Mouse (Mus musculus) thymus, postnatal 25 days (tissue): ENCODE results near the gene Smim23.
A peak's percentile ranks its signal among the peaks of the same experiment; 100 is the strongest.

Experiments used
- DNase-seq: peaks from one replicate; pipeline ENCODE4 v3.0.0; 2022

Gene Smim23

DNA sequence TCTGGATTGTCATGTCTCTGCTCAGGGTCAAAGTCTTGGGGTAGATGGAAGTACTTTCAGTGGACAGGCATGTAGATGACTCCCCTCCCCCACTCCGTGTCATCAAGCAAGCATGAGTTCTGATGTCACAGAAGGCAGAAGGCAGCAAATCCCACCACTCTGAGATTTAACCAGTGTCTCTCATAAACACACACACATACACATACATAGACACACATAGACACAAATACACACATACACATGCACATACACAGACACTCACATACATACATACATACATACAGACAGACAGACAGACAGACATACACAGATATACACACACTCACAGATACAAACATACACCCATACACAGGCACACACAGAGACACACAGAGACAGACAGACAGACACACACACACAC, at the start of gene Smim23:
TSS of gene Smim23 (minus strand) at position 101 of the 400 bp plus-strand sequence.
- no peak for DNase-seq

DNA sequence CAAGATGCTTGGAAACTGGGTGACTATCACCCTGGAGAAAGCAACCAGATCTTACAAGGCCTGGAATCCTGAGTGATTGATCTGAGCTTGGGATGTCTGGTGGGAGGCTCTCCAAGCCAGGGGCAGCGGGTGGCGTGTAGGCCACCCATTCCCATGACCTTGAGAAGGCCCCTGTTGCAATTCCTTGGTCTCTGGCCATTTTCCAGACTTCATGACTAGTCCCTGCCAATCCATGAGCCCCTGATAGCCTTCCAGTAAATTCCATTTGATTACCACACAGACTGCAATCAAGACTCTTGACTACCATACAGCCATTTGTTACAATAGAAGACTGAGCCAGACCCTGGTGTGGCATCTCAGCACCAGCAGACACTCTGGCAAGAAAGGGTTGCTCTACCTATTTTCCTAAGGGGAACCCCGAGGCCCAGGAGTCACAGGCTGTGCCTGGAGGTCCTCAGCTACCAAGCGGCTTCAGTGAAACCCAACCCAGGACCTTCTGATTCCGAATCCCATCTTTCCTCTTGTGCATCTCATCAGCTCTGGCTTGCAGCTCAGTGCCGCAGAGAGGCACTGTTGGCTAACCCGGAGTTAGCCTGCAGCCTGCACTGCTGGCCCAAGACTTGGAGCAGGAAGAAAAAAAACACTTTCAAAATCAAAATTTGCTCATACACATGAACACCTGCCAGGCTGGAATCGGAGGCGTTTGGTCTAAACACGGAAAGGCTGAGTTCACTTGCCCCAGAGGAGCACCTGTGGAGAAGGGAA, 44.4 kb upstream of the Smim23 start:
- no peak for DNase-seq

DNA sequence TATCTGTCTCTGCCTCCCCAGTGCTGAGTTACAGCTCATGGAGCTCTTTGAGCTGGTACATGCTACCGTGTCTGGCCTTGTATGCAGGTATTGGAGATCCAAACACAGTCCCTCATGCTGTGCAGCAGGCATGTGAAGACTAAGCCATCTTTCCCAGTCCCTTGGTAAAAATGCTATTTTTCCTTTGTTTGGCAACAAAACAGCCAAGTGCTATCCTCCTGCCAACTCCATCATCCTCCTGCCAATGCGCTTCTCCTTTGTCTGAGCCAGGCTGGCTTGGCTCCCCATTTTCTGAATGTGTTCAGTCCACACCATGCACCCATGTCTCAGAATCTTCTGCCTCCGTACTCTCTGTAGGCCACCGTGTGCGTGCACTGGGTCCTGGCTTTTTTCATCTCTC, 40.2 kb upstream of the Smim23 start:
- DNase-seq = no peak

DNA sequence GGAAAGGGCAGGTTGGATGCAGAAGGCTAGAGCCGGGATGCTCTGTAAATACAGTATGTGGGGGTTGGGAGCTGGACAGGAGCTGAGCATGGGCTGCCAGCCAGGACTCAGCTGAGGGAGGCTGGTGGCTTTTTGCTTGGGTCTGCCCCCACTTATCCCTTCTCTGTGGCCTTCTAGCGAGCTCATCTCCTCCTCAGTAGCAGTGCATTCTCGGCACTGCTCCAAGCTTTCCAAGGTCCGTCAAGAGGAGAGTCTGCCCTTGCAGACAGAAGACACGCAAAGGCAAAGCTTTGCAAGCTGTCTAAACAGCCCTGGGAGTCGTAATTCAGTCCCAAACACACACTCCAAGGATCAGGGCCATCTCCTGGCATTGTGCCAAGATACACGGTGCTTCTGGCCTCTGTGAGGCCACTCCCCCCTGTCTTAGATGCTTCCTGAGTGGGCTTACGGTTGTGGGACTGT, 33.0 kb upstream of the Smim23 start:
- DNase-seq = no peak

DNA sequence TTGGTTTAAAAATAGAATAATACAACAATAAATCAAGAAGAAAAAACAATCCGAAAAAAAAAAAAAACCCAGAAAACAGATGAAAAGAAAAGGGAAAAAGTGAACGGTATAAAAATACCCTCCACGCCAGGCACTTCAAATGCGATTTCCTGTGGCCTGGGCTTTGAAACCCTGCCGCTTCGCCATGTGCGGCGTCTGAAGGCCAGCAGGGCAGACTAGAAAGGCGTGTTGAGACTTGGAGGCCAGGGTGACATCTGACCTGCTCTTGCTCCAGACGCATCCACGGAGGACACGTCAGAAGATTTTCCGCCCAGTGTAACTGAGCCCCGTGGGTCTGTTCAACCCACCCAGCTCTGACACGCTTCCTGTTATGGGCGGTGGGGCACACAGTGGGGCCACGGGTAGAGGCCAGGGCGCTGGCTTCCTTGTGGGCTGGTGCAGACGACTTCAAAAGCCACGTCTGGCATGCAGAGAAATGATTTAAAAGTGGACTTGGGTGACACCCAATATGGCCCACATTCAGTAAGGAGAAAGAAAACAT, 22.3 kb upstream of the Smim23 start:
- no peak for DNase-seq

DNA sequence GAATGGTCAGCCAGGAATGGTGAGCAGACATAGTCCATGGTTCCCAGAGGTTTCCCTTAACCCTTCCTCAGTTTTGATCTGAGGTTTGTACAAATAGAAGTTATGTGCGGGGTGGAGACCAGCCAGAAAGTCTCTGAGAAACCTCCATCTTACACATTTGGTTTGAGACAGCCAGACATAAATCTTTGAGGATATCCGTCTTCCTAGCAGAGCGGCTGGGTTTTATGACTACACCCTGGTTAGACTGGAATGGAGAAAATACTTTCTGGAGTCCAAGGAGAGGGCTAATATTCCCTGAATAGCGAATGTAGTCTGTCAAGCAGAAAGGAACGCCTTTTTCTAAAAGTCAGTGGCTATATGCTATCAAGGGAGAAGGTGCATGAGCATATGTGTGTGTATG, 16.8 kb upstream of the Smim23 start:
- no peak for DNase-seq

DNA sequence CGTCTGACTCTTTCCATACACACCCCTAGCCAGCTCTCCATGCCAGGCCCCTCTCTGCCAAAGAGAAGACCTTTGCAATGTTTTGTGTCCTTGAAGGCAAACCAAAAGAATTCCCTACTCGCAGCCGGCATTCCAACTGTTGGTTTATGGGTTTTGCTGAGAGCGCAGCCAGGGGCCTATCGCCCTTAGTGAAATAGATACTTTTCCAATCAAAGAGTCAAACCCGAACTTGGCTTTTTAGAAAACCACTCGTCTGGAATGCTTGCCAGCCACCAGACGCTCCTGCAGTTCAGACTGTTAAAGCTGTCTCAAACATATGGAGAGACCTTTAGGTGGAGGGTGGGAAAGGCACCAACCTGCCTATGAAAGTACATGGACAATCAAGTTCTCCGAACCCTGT, 15.9 kb upstream of the Smim23 start:
- DNase-seq = no peak

DNA sequence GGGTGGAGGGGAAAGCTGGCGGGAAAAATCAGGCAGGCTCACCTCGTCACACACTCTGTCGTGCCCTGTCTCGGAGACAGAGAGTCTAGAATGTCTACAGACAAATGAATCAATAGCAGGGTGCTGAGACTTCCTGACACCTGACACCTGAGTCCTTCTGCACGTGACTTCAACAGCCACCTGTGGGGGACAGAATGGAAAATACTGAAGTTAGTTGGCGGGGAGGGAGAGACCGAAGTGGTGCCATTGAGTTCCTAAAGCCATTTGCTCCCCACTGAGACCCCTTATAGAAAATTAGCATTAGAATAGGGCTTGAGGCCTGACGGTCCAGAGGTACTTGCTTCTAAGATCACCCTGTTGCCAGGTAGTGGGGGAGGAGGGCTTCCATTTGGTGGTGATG, 10.6 kb upstream of the Smim23 start:
- no peak for DNase-seq

DNA sequence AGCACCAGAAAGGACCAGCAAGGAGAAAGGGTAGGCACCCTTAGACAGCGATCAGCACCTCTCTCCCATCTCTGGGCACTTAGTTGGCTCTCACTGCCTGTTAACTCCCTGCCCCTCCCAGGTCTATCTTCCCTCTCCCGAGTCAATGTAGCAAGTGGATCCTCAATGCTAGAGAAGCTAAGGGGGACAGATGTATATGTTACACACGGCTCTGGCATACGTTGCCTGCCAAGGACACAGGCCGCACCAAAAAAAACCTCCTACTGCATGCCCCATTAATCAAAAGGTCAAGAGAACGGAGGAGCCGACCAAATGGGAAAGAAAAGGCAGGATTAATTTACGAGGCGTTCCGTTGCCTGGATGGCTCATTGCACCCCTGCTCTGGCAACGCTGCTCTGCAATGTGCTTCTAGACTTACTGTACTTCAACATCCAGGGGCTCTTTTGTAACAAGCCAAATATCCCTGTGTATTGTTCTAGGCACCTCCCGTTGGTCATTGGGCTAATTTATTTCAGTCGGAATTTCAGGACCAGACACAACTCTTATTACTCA, 10.0 kb upstream of the Smim23 start:
- DNase-seq = no peak

DNA sequence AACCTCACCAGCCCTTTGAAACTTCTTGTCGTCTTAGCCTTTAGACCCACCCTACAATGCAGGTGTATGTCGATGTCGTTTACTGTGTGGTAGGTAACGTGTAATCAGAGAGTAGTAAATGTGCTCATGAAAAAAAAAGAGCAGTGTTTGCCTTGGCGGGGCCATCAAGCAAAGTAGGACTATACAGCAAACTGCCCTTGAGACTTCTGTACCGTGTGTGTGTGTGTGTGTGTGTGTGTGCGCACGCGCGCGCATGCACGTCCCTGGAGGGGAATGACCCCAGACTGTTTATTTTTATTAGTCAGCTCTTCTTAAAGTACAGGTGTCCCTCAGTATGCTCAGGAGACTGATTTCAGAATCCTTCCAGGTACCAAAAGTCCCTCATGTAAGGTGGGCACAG, 6.8 kb downstream of the Smim23 start:
- no peak for DNase-seq

DNA sequence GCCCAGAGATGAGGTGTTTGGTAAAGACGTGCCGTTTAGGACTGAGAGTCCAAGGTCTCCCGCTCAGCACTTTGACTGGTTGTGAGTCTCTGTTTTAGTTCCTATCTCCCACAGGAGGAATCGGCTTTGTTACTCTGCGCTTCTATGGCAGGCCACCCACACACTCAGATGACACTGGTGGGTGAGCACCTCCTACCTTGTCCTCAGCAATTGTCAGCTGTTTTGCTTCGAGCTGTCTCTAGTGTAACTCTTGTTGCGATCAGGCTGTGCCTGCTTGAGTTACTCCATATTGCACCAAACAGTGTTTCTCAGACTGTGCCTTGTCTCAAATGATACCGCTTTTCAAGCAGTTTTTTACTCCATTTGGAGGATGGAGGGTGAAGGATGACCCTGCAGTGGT, 10.1 kb downstream of the Smim23 start:
- DNase-seq = no peak

DNA sequence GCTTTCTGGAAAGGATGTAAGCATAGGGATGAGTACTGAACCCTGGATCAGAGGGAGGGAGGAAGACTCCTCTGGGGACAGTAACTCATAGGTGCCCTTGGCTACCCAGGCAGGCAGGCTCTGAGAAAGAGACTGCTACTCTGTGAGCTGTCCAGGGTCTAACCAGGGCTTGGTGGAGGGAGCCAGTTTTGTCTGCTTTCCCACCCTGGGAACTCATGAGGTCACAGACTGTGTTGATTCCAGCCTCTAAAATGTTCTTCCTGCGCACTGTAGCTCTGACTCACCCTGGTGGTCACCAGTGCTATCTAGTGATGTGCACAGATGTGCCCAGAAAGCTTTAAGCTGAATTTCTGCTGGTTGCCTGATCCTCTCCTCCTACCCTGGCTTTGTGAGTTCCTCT, 15.3 kb downstream of the Smim23 start:
- no peak for DNase-seq

DNA sequence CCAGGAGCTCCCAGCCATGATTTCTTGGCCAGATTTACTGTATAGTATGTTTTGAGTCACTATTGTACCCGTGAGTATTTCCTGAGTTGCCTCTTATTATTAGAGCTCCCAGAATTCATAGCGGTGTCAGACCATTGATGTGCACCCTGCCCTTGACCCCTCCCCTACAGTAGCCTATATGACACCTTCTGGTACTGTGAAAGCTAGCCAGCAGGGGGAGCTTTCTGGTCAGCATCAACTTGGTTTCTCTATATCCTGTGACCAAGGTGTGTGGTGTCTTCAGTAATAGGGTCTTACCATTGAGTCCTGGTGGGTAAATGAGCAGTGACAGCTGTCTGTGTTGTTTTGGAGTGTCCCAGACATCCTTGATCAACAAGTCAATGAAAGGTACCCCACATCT, 18.4 kb downstream of the Smim23 start:
- DNase-seq = peak; percentile 32

DNA sequence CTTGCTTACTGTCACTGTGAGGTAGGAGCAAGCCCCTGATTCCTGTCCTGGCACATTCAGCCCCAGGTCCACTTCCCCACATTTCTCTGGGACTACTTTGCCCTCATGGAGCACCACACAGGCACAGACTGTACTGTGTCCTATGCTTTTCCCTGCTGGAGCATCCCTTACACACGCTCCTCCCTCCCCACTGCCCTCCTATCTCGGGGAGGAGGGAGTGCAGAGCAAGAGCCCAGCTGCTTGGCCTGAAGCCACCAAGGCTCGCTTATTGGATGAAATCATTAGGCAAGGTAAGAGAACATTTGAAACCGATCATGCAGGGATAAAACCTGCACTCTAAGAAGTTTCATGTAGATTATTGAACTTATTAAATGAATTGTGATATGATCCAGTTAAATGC, 20.7 kb downstream of the Smim23 start:
- DNase-seq = no peak

DNA sequence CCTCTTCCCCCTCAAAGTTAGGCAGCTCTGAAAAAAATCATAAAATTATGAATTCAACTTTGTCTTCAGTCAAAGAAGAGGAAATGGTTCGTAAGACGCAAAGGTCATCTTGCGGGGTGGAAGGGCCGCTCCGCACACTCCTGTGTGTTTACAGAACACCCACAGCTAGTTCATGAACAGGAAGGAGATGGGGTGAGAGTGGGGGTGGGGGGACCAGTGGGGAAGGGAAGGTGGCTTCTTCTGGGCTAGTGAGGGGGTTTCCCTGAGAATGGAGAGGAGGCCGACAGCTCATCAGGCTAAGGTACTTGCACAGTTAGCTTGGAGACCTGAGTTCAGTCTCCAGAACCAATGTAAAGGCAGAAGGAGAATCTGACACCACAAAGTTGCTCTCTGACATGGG, 22.7 kb downstream of the Smim23 start:
- DNase-seq = no peak

DNA sequence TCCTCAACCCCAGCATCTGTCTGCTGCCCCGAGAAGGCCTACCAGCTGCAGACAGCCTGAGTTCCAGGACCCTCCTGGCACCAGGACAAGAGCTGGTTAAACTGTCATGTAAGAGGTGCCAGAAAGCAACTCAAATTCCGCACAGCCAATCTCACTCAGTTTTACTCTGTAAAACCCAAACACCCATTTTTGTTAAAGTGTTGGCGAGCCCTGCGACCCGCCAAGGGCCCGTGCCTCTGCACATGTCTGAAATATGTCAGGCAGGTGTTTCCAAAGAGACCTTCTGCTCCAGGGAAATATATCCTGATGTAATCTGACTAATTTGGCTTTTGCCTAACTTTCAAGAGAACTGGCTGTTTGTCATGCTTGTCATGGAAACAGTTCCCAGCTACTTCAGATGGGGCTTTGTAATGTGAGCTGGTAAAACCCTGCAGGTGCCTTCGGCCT, 23.5 kb downstream of the Smim23 start:
- DNase-seq = no peak

DNA sequence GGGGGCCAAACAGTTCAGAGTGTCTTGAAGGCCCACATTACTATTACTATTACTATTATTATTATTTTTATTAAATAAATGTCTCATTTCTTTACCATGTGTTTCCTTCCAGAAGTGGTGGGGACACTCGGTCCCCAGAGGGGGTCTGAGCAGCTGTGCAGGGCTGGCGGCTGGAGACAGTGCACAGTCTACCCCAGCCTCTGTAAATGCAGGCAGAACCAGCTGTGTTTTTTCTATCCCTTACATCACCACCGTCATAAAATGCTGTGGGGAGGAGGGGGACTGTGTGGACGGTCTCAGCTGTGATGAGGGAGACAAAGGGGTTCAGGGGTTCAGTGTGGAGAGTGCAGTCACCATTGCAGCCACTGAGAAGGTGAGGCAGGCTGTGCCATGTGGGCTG, 26.0 kb downstream of the Smim23 start:
- no peak for DNase-seq

DNA sequence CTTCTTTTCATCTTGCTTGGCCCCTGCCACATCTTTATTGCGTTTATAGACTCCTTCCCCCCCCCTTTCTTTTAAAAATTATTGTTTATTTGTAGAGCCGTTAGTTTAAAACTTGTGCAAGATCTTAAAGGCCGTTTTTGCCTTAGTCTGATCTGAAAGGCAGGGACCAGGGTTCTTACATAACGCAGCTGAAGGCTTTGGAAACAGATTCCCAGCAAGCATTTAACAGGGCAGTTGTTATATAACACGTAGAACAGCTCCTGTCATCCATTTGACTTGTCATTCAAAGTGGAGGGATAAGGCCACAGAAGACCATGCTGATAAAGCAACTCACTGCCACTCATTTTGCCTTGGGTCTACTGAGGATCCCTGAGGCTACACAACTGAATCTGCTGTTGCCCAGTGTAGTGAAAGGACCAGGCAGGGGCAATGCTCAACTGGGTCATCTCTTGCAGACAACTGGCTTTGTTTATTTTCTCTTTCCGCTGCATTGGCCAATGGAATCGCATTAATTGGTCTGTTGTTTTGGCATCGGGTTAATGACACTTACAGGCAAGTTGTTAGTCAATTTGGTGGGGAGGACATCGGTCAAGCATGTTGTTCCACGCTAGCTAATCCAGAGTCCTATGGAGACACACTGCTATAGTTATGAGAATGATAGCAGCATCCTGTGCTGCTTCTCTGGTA, 29.5 kb downstream of the Smim23 start:
- DNase-seq = no peak

DNA sequence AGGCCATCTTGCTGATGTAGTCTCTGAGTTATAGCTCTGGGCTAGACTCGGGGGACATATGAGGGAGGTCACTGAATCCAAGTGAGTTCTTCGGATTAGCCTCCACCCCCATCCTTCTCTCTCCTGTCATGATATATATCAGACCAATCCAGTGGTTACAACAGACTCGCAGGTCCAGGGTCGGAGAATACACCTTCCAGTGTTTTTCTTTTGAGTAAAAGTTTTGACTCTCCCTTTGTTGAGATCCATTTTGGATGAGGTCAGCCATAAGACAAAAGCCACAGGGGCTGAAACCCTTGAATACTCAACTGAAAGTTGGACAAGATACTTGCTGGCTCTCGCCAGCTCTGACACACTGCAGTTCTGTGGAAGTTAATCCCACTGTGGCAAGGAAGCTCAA, 38.2 kb downstream of the Smim23 start:
- no peak for DNase-seq

DNA sequence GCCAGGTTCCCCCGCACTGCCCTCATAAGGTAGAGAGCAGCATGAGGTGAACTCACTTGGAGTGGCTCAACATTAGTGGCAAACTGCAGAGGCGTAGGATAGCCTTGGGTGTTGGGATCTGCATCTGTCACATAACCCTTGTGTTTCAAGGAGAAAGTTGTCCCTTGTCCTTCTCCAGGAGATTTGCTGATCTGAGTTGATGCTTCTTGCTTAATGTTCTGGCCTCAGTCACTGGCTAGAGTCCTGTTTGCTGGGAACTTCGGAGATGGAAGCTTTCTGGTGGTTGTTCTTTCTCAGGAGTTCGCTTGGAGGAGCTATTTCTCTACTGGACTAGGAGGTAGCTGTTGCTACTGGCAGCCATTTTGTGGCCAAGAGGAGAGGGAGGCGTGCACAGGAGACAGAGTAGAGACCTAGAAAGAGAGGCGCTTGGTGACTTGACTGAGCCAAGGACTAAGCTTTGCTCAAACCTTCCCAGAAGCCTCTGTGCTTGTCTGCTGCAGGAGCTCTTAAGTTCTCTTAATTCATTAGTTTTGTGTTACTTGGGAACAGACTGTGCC, 38.7 kb downstream of the Smim23 start:
- no peak for DNase-seq

DNA sequence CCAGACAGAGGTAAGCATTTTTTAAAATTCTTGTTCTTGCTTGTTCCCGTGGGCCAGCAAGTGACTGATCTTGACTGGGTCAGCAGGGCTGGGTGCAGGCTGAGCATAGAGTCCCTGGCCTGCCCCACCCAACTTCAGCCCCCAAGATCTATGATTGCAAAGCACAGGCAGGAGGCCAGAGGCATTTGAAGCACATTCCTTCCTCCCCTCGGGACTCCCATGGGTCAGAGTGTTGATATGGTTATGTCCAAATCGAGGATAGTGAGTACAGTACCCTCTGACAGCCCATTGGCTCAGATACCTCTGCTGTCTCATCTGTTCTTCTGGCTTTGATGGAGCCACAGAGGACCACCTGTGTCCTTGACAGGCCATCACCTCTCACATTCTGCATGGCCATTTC, 41.7 kb downstream of the Smim23 start:
- no peak for DNase-seq

DNA sequence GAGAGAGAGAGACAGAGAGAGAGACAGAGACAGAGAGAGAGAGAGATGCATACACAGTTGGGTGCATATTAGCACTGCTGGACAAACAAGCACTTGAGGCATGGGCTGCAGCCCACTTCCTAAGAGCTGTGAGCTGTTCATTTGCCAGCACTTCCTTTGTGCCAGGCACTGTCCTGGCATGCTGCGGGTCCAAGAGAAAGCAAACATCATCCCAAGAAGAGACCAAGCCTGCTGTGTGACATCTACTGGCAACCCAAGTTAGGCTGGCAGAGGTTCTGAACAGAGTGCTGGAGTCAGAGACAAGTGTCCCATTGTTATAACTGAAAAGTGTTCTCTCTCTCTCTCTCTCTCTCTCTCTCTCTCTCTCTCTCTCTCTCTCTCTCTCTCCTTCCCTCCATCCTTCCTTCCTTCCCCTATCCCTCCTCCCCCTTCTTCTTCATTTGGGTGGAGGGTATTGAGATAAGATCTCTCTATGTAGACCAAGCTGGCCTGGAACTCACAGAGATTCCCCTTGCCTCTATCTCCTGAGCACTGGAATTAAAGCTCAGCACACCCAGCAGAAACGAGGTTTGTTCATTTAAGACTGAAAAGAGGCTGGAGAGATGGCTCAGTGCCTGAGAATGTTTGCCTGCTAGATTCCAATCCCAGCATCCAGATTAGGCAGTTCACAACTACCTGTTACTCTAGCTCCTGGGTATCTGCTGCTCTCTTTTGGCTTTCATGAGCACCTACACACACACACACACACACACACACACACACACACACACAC, 42.6 kb downstream of the Smim23 start:
- no peak for DNase-seq
